Comparison of ENCODE assay signal across 8 mouse cellular contexts in the genomic region with DNA sequence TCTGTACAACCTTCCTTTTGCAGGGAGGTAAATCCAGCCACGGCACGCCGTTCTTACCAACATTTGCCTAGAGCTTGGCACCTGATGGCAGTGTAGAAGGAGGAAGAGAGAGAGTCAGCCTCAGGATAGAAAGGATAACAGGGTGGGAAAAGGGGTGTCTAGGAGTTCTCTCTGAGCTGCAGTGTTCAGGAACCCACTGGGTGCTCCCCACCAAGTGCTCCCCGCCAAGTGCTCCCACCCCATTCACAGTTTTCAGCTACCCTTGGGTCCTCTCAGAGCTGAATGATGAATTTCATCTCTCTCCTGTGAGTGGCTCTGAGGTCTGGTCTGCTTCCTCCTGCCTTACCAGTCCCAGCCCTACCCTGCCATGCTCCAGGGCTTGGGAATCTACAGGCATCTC. TPM values are rescaled to one million over a fixed set of nuclear protein-coding genes. Genes with fewer than 3 reads are reported as not detected.
DNase-seq lines count a peak whose midpoint lies in the region; ATAC-seq and TF ChIP-seq lines count a peak whose summit lies in the region.

No protein-coding gene starts in this region.

- no peaks in the 10 kb centered on the region for H3K9me3 ChIP-seq in kidney, postnatal 0 days (replicated peaks; ENCODE audit: low read length)
- H3K9me3 ChIP-seq in forebrain, embryonic 11.5 days (ENCODE audit: control insufficient read depth, low read length) = no peaks in the 10 kb centered on the region
- no peaks in the 10 kb centered on the region for H3K9me3 ChIP-seq in intestine, embryonic 16.5 days (ENCODE audit: control insufficient read depth, low read length)
- no peaks in the 10 kb centered on the region for H3K9me3 ChIP-seq in neural tube, embryonic 12.5 days

- no peak overlapping the region for H3K27ac ChIP-seq in kidney, postnatal 0 days
- no peak overlapping the region for H3K27ac ChIP-seq in forebrain, embryonic 11.5 days (ENCODE audit: low read depth, low read length)
- no peak overlapping the region for H3K27ac ChIP-seq in intestine, embryonic 16.5 days (ENCODE audit: low read length)
- no peak overlapping the region for H3K27ac ChIP-seq in neural tube, embryonic 12.5 days

- TF ChIP-seq CTCF in kidney, postnatal 0 days (IDR thresholded peaks at IDR 0.05; ENCODE audit: low read depth) = no peak

- peak overlapping the region; percentile 80 for H3K4me2 ChIP-seq in kidney, postnatal 0 days (ENCODE audit: low read length)
- H3K4me2 ChIP-seq in forebrain, embryonic 11.5 days (ENCODE audit: low read depth, low read length, severe bottlenecking) = peak overlapping the region; percentile 87; the same call in 1 of the 2 replicates
- peak overlapping the region; percentile 55; the same call in 1 of the 2 replicates for H3K4me2 ChIP-seq in intestine, embryonic 16.5 days (ENCODE audit: low read depth, low read length)
- H3K4me2 ChIP-seq in neural tube, embryonic 12.5 days (replicated peaks) = peak overlapping the region; percentile 88

- H3K4me1 ChIP-seq in kidney, postnatal 0 days (replicated peaks; ENCODE audit: insufficient read depth, low read length) = peaks cover 15% of the 10 kb centered on the region
- H3K4me1 ChIP-seq in forebrain, embryonic 11.5 days (replicated peaks; ENCODE audit: control insufficient read depth, insufficient read depth, low read length) = peaks cover 17% of the 10 kb centered on the region; the same call in 1 of the 2 replicates
- H3K4me1 ChIP-seq in intestine, embryonic 16.5 days (ENCODE audit: control insufficient read depth, insufficient read depth, low read length) = peaks cover 18% of the 10 kb centered on the region
- peaks cover 21% of the 10 kb centered on the region for H3K4me1 ChIP-seq in neural tube, embryonic 12.5 days

- no peaks in the 10 kb centered on the region for H3K27me3 ChIP-seq in kidney, postnatal 0 days (ENCODE audit: insufficient read depth, low read length)
- H3K27me3 ChIP-seq in forebrain, embryonic 11.5 days (ENCODE audit: control insufficient read depth, insufficient read depth, low read length) = no peaks in the 10 kb centered on the region
- no peaks in the 10 kb centered on the region for H3K27me3 ChIP-seq in intestine, embryonic 16.5 days (replicated peaks; ENCODE audit: control insufficient read depth, insufficient read depth, low read length)
- H3K27me3 ChIP-seq in neural tube, embryonic 12.5 days (replicated peaks) = no peaks in the 10 kb centered on the region; the same call in 1 of the 2 replicates

- no peak for DNase-seq in kidney, postnatal 0 days (ENCODE audit: low spot score)
- DNase-seq in kidney, postnatal 14 days = no peak
- DNase-seq in forebrain, embryonic 11.5 days (ENCODE audit: low spot score) = no peak
- DNase-seq in gastrocnemius, postnatal 4 days (ENCODE audit: low spot score in 2 of 2) = no peak
- DNase-seq in right cerebral cortex, postnatal 4 days = no peak
- no peak for DNase-seq in gastrocnemius, postnatal 25 days

- H3K36me3 ChIP-seq in kidney, postnatal 0 days (ENCODE audit: insufficient read depth, low read length) = no peaks in the 10 kb centered on the region
- H3K36me3 ChIP-seq in forebrain, embryonic 11.5 days (ENCODE audit: control insufficient read depth, insufficient read depth, low read length) = no peaks in the 10 kb centered on the region
- no peaks in the 10 kb centered on the region for H3K36me3 ChIP-seq in intestine, embryonic 16.5 days (ENCODE audit: control insufficient read depth, insufficient read depth, low read length)
- H3K36me3 ChIP-seq in neural tube, embryonic 12.5 days = no peaks in the 10 kb centered on the region

- 78% methylated on average over 4 of the region's 4 CpGs for WGBS in kidney, postnatal 0 days
- 81% methylated on average over 4 of the region's 4 CpGs for WGBS in forebrain, embryonic 11.5 days
- WGBS in intestine, embryonic 16.5 days = 71% methylated on average over 4 of the region's 4 CpGs
- 86% methylated on average over 4 of the region's 4 CpGs for WGBS in neural tube, embryonic 12.5 days

- no peak for ATAC-seq in kidney, postnatal 0 days (replicated peaks; ENCODE audit: low FRiP score, low read depth)
- no peak for ATAC-seq in forebrain, embryonic 11.5 days (replicated peaks; ENCODE audit: low FRiP score)
- no peak for ATAC-seq in intestine, embryonic 16.5 days
- no peak for ATAC-seq in neural tube, embryonic 12.5 days (ENCODE audit: low FRiP score, low read depth)

- peak overlapping the region; percentile 75 for H3K4me3 ChIP-seq in kidney, postnatal 0 days (replicated peaks; ENCODE audit: low read depth, low read length)
- peak overlapping the region; percentile 66 for H3K4me3 ChIP-seq in forebrain, embryonic 11.5 days (ENCODE audit: low read depth, low read length)
- peak overlapping the region; percentile 77 for H3K4me3 ChIP-seq in intestine, embryonic 16.5 days (ENCODE audit: low read length)
- peak overlapping the region; percentile 66; the same call in 1 of the 2 replicates for H3K4me3 ChIP-seq in neural tube, embryonic 12.5 days

- no peak overlapping the region for H3K9ac ChIP-seq in kidney, postnatal 0 days (ENCODE audit: low read depth, low read length)
- 0 out of 2 replicates have a peak overlapping the region, but pooled peaks have one; percentile 80 for H3K9ac ChIP-seq in forebrain, embryonic 11.5 days (ENCODE audit: low read length)
- peak overlapping the region; percentile 88 for H3K9ac ChIP-seq in intestine, embryonic 16.5 days (ENCODE audit: low read depth, low read length)
- H3K9ac ChIP-seq in neural tube, embryonic 12.5 days = no peak overlapping the region

RNA-seq across cellular contexts. Expression of a gene that starts 1.9 kb away (rescaled TPM):
- polyA plus RNA-seq in kidney, postnatal 0 days (2015; fragmentation: Nextera tagmentation; extraction: Ambion mirVana) = 22.5 and 25.5 TPM in 2 replicates
- polyA plus RNA-seq in forebrain, embryonic 11.5 days (2014; fragmentation: Nextera tagmentation; extraction: Ambion mirVana) = 18.7 and 22.5 TPM in 2 replicates
- 17.0 and 17.6 TPM in 2 replicates for polyA plus RNA-seq in intestine, embryonic 16.5 days (2015; fragmentation: Nextera tagmentation; extraction: Ambion mirVana)
- 21.3 and 21.9 TPM in 2 replicates for polyA plus RNA-seq in neural tube, embryonic 12.5 days (2016; fragmentation: Nextera tagmentation; extraction: Ambion mirVana)
- total RNA-seq in gastrocnemius, postnatal 4 days (2021) = 10 to 100 TPM; 43.1 to 46.2 TPM
- total RNA-seq in gastrocnemius, postnatal 25 days (2021) = 1 to 10 TPM; 6.7 to 7.9 TPM

RNA-seq across cellular contexts. Expression of a gene that starts 58.2 kb away (rescaled TPM):
- not detected in 2 replicates for polyA plus RNA-seq in kidney, postnatal 0 days (2015; fragmentation: Nextera tagmentation; extraction: Ambion mirVana)
- not detected in 2 replicates for polyA plus RNA-seq in forebrain, embryonic 11.5 days (2014; fragmentation: Nextera tagmentation; extraction: Ambion mirVana)
- polyA plus RNA-seq in intestine, embryonic 16.5 days (2015; fragmentation: Nextera tagmentation; extraction: Ambion mirVana) = not detected in 2 replicates
- polyA plus RNA-seq in neural tube, embryonic 12.5 days (2016; fragmentation: Nextera tagmentation; extraction: Ambion mirVana) = not detected in 2 replicates
- total RNA-seq in gastrocnemius, postnatal 4 days (2021) = under 1 TPM in 1 of 2 experiments, not detected in 1; 0.18 TPM
- not detected for total RNA-seq in gastrocnemius, postnatal 25 days (2021)

Comparison
In these comparisons a context has a peak if more than half of its experiments do, and no peak if none do; other contexts are left out.
1. H3K9ac ChIP-seq: peak in forebrain, embryonic 11.5 days (single experiment) and intestine, embryonic 16.5 days (single experiment); none in kidney, postnatal 0 days (single experiment) and neural tube, embryonic 12.5 days (single experiment).
2. Peak in every context shown above with its lines, with median percentiles within 50 percentile points of each other: H3K4me2 ChIP-seq and H3K4me3 ChIP-seq.